Mouse (Mus musculus) olfactory bulb, adult 2 months (tissue): ENCODE measurements around the gene Megf6. TPM values are rescaled to one million over a fixed set of nuclear protein-coding genes. Genes with fewer than 3 reads are reported as not detected.

ENCODE experiments used
- H3K27ac ChIP-seq: fragments of 200-500 bp; 2 replicates; pipeline ENCODE4 v1.5.1; 2012; ENCODE audit warnings: low read depth, low read length; ENCODE audit not compliant: insufficient read depth
- H3K4me1 ChIP-seq: fragments of 200-500 bp; 2 replicates; pipeline ENCODE4 v1.6.1; 2012; ENCODE audit warnings: low read length; ENCODE audit not compliant: control insufficient read depth, insufficient read depth
- H3K4me3 ChIP-seq: fragments of 200-500 bp; 2 replicates; pipeline ENCODE4 v1.5.1; 2012; ENCODE audit warnings: mild to moderate bottlenecking, low read depth, low read length, moderate library complexity; ENCODE audit not compliant: insufficient read depth
- CTCF ChIP-seq: fragments of 200-500 bp; IDR thresholded peaks from 2 replicates; pipeline ENCODE4 v1.5.1; 2012; ENCODE audit warnings: low read depth, mild to moderate bottlenecking, low read length, moderate library complexity; ENCODE audit not compliant: insufficient read depth
- POLR2A ChIP-seq: fragments of 200-500 bp; IDR thresholded peaks from 2 replicates; pipeline ENCODE4 v1.6.1; 2012; ENCODE audit warnings: mild to moderate bottlenecking, low read depth, low read length, moderate library complexity; ENCODE audit not compliant: insufficient read depth
- WGBS: fragments of 180-500 bp; shearing (Covaris S2); methylation state at CpG from one replicate; pipeline ENCODE4 v1.1.7; 2018; 5-methylcytosine and 5-hydroxymethylcytosine counted together
- polyA plus RNA-seq: library from polyadenylated mRNA; stranded (reverse); fragments of >200 nt; gene quantifications from 2 replicates; pipeline ENCODE4 v1.2.4, GENCODE M21; 2012; ENCODE audit warnings: low replicate concordance; ENCODE audit not compliant: missing spikeins, insufficient read depth, insufficient read length

Megf6 gene
- polyA plus RNA-seq, 1 experiment, result not detected

DNA sequence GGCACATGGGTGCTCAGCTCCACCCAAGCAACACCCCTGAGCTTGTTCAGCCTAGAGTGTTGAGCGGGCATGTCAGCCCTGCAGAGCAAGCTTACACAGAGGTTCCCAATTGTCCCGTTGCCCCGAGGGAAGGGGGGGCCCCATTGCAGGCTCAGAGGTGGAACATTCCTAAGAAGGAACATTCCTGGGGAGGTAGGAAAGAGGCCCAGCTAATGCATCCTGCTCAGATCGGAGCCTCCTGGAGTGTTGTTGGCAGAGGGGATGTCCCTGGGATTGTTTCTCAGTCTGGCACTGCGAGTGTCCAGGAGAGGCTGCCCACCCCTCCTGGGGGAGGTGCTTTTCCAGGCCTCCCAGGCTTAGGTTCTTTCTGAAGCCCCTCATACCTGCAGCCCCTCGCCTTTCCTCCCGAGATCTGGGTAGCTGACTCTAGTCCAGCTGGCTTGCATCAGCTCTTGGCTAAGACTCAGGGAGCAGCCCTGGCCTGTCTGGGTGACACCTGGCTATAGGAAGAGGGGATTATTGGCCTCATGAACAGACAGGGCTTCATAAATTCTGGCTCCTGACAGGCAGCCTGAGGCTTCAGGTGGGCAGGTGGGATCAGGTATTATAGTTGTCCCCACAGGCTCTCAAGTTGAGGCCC lies 47.3 kb downstream of the Megf6 start:
- Histone ChIP-seq H3K4me1 (peaks cover 9% of the 10 kb centered on the region), H3K27ac (no peak overlapping the region), H3K4me3 (no peak overlapping the region)
- TF ChIP-seq POLR2A (no peak), CTCF (no peak)
- 66% methylated on average over 7 of the region's 7 CpGs for WGBS

DNA sequence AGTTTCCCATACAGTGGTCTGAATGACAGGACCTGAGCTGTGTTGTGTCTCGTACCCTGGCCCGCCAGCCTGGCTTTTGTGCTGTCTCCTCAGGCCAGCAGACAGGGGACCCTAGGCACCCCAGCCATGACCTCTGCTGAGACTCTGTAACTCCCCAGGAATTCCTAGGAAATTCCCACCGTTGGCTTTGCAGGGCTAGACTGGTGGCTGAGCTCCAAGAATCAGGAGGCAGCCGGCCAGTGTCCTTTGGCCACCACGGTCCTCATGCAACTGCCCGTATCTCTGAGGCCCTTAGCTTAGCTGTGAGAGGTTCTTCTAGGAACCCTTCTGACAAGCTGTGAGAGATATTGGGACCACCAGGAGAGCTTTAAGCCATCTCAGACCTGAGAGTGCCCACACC lies 52.2 kb downstream of the Megf6 start:
- Histone ChIP-seq H3K4me1 (peaks cover 24% of the 10 kb centered on the region), H3K27ac (no peak overlapping the region), H3K4me3 (no peak overlapping the region)
- TF ChIP-seq POLR2A, result no peak
- TF ChIP-seq CTCF, result no peak
- WGBS, result 68% methylated on average over 6 of the region's 6 CpGs

- Histone ChIP-seq H3K4me3 (no peak overlapping the region), H3K4me1 (peaks cover 24% of the 10 kb centered on the region), H3K27ac (no peak overlapping the region)
- WGBS, result 61% methylated on average over 6 of the region's 6 CpGs
- TF ChIP-seq POLR2A (no peak), CTCF (no peak)
Measured at GRCm38 (mm10) chr4:154224267-154224969, 53.9 kb downstream of the Megf6 start.

GRCm38 (mm10) chr4:154224970-154225309 lies 54.4 kb downstream of the Megf6 start:
- WGBS, result 56% methylated on average over 9 of the region's 9 CpGs
- TF ChIP-seq CTCF (no peak), POLR2A (no peak)
- no peak overlapping the region for H3K4me3 ChIP-seq
- H3K4me1 ChIP-seq, result peaks cover 24% of the 10 kb centered on the region
- H3K27ac ChIP-seq, result no peak overlapping the region

DNA sequence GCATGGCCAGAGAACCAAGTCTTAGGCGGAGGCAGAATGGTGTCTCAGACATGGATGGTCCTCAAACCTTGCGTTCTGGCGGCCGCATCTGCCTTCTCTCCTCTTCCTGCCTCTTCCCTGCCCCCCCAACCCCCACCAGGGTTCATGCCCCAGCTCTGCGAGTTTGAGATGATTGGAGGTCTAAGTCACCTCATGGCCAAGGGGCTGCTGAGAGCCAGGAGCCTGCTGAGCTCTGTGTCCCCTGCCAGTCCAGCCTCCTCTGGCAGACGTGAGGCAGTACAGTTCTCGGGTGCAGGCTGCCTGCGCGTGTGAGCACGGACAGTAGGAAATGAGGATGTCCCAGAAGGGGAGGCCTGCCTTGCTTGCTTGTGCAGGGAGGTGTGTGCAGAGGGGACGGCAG lies 56.1 kb downstream of the Megf6 start:
- no peak overlapping the region for H3K27ac ChIP-seq

GRCm38 (mm10) chr4:154228336-154228735 lies 57.8 kb downstream of the Megf6 start:
- Histone ChIP-seq H3K27ac (no peak overlapping the region), H3K4me1 (peaks cover 22% of the 10 kb centered on the region), H3K4me3 (no peak overlapping the region)
- TF ChIP-seq POLR2A (no peak), CTCF (no peak)
- WGBS, result 83% methylated on average over 11 of the region's 11 CpGs

More for the DNA sequence above, 56.1 kb downstream of the Megf6 start:
- WGBS, result 81% methylated on average over 11 of the region's 11 CpGs
- H3K4me1 ChIP-seq, result peaks cover 24% of the 10 kb centered on the region
- no peak overlapping the region for H3K4me3 ChIP-seq
- TF ChIP-seq POLR2A (no peak), CTCF (no peak)

DNA sequence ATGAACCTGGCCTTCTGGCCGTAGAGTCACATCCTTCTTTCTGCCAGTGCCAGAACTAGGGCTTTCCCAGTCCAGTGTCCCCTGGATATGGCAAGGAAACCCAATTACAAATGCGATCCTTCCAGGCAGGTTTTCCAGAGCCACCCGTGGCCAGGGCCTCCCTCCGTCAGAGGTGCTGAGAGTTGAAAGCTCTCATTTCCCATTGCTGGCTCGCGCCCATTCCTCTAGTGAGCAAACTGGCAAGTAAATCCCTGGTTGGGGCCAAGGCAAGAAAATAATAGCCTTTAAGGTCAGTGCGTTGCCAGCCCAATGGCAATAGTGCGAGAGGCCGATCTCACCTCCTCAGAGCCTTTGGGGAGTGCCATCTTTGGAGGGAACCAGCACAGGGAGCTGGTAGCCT lies 59.0 kb downstream of the Megf6 start:
- Histone ChIP-seq H3K27ac (no peak overlapping the region), H3K4me3 (no peak overlapping the region), H3K4me1 (peaks cover 10% of the 10 kb centered on the region)
- TF ChIP-seq CTCF, result no peak
- no peak for TF ChIP-seq POLR2A
- 77% methylated on average over 9 of the region's 9 CpGs for WGBS

DNA sequence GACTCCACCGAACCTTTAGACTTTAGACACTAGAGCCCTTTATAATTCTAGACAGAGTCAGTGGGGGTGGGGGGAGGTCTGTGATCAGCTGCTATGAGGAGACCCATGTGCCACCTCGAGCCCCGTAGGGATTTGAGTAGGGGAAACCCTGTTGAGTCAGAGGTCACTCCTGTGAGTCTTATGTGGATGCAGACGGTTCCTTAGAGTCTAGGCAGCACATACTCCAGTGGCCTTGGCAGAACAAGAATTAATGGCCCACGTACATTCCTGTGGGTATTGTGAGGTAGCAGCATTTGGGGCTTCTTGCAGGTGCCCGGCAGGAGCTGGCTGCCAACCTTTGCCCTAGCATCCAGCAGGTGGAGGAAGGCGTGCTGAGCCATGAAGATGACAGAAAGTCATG lies 60.9 kb downstream of the Megf6 start:
- TF ChIP-seq POLR2A, result no peak
- TF ChIP-seq CTCF, result no peak
- Histone ChIP-seq H3K4me1 (no peaks in the 10 kb centered on the region), H3K27ac (no peak overlapping the region), H3K4me3 (no peak overlapping the region)
- WGBS, result 90% methylated on average over 7 of the region's 7 CpGs

GRCm38 (mm10) chr4:154232295-154232694 lies 61.8 kb downstream of the Megf6 start:
- 77% methylated on average over 4 of the region's 4 CpGs for WGBS
- Histone ChIP-seq H3K27ac (no peak overlapping the region), H3K4me3 (no peak overlapping the region), H3K4me1 (peaks cover 4% of the 10 kb centered on the region)
- TF ChIP-seq POLR2A (no peak), CTCF (no peak)
